Mouse (Mus musculus): Measurements from ENCODE around the gene Spats2.
A peak's percentile ranks its signal among the peaks of the same experiment; 100 is the strongest.

Spats2 gene

GRCm38 (mm10) chr15:99096831-99097500 lies 28.8 kb upstream of the Spats2 start:
- no peak for ATAC-seq (ENCODE audit: insufficient number of reproducible peaks, low FRiP score, low TSS enrichment)

- ATAC-seq (ENCODE audit: insufficient number of reproducible peaks, low FRiP score, low TSS enrichment) = no peak
Measured at GRCm38 (mm10) chr15:99097840-99098492, 27.8 kb upstream of the Spats2 start.

- ATAC-seq (ENCODE audit: insufficient number of reproducible peaks, low FRiP score, low TSS enrichment) = no peak
Measured at GRCm38 (mm10) chr15:99098493-99098861, 27.2 kb upstream of the Spats2 start.

- ATAC-seq (ENCODE audit: insufficient number of reproducible peaks, low FRiP score, low TSS enrichment) = no peak
Measured at GRCm38 (mm10) chr15:99099139-99099556, 26.6 kb upstream of the Spats2 start.

GRCm38 (mm10) chr15:99099984-99100383 lies 25.7 kb upstream of the Spats2 start:
- ATAC-seq (ENCODE audit: insufficient number of reproducible peaks, low FRiP score, low TSS enrichment) = no peak

GRCm38 (mm10) chr15:99105238-99105637 lies 20.5 kb upstream of the Spats2 start:
- ATAC-seq (ENCODE audit: insufficient number of reproducible peaks, low FRiP score, low TSS enrichment) = no peak

GRCm38 (mm10) chr15:99107866-99108265 lies 17.9 kb upstream of the Spats2 start:
- no peak for ATAC-seq (ENCODE audit: insufficient number of reproducible peaks, low FRiP score, low TSS enrichment)

GRCm38 (mm10) chr15:99111139-99111538 lies 14.6 kb upstream of the Spats2 start:
- ATAC-seq (ENCODE audit: insufficient number of reproducible peaks, low FRiP score, low TSS enrichment) = no peak

GRCm38 (mm10) chr15:99111809-99112208 lies 13.9 kb upstream of the Spats2 start:
- no peak for ATAC-seq (ENCODE audit: insufficient number of reproducible peaks, low FRiP score, low TSS enrichment)

- ATAC-seq (ENCODE audit: insufficient number of reproducible peaks, low FRiP score, low TSS enrichment) = no peak
Measured at GRCm38 (mm10) chr15:99112843-99113395, 12.8 kb upstream of the Spats2 start.

GRCm38 (mm10) chr15:99113396-99113975 lies 12.2 kb upstream of the Spats2 start:
- no peak for ATAC-seq (ENCODE audit: insufficient number of reproducible peaks, low FRiP score, low TSS enrichment)

- no peak for ATAC-seq (ENCODE audit: insufficient number of reproducible peaks, low FRiP score, low TSS enrichment)
Measured at GRCm38 (mm10) chr15:99114312-99115064, 11.2 kb upstream of the Spats2 start.

- no peak for ATAC-seq (ENCODE audit: insufficient number of reproducible peaks, low FRiP score, low TSS enrichment)
Measured at GRCm38 (mm10) chr15:99115065-99115423, 10.7 kb upstream of the Spats2 start.

GRCm38 (mm10) chr15:99116539-99116938 lies 9.2 kb upstream of the Spats2 start:
- no peak for ATAC-seq (ENCODE audit: insufficient number of reproducible peaks, low FRiP score, low TSS enrichment)

- no peak for ATAC-seq (ENCODE audit: insufficient number of reproducible peaks, low FRiP score, low TSS enrichment)
Measured at GRCm38 (mm10) chr15:99120814-99121213, 4.9 kb upstream of the Spats2 start.

- no peak for ATAC-seq (ENCODE audit: insufficient number of reproducible peaks, low FRiP score, low TSS enrichment)
Measured at GRCm38 (mm10) chr15:99122642-99123041, 3.1 kb upstream of the Spats2 start.

- peak; percentile 79 for ATAC-seq (ENCODE audit: insufficient number of reproducible peaks, low FRiP score, low TSS enrichment)
Measured at GRCm38 (mm10) chr15:99126081-99126815, 532 bp downstream of the Spats2 start.

- ATAC-seq (ENCODE audit: insufficient number of reproducible peaks, low FRiP score, low TSS enrichment) = peak; percentile 11; the same call in 1 of the 2 replicates
Measured at GRCm38 (mm10) chr15:99126816-99127365, 1.2 kb downstream of the Spats2 start.

GRCm38 (mm10) chr15:99127851-99128522 lies 2.3 kb downstream of the Spats2 start:
- no peak for ATAC-seq (ENCODE audit: insufficient number of reproducible peaks, low FRiP score, low TSS enrichment)
